Mouse (Mus musculus) hematopoietic multipotent progenitor cell, adult 10-12 weeks (in vitro differentiated cells): Measurements from ENCODE around the gene Pla2g16. TPM values are rescaled to one million over a fixed set of nuclear protein-coding genes. Genes with fewer than 3 reads are reported as not detected.

Experiments used
- polyA plus RNA-seq: library from polyadenylated mRNA; stranded (reverse); fragments of >175 nt; gene quantifications from 2 replicates; pipeline ENCODE4 v1.2.3, GENCODE M21; 2012; ENCODE audit warnings: low replicate concordance

The Pla2g16 gene
- 5.4 and 8.6 TPM in 2 replicates for polyA plus RNA-seq

DNA sequence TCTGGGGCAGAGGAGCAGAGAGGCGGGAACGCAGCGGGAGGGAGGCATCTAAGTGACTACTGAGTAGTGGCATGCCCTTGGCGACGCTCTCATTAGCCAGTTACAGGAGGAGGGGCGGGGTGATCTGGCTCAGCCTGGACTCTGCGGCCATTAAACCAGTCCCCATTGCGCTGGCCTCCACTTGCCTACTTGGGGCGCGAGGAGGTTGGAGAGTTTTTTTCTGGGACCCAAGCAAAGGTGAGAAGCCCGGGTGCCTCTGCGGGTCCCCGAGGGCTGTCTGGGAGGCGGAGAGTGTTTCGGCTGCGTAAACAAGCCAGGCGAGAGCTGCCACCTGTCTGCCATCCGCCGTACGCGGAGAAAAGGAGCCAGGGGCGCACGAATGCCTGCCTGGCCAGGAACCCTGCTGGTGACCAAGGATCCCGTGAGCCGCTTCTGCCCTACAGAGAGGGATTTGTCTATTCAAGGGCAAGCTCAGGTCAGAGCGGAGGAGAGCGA lies at the start of gene Pla2g16:
Gene Pla2g16, plus strand, starts transcription at position 132 of the 495 bp plus-strand sequence.

GRCm38 (mm10) chr19:7606801-7607689 lies 49.8 kb downstream of the Pla2g16 start, which contains the start of gene Lgals12:
Gene Lgals12, minus strand, starts transcription at chr19:7607193.

GRCm38 (mm10) chr19:7611942-7612757 lies 54.9 kb downstream of the Pla2g16 start, which contains the start of gene Hrasls5:
Gene Hrasls5, plus strand, starts transcription at chr19:7612541.

Other genes starting within 250 kb of the Pla2g16 start
- 328 and 668 TPM in 2 replicates for gene Mark2, start 215.6 kb upstream of the Pla2g16 start, polyA plus RNA-seq
- gene Spindoc, start 174.5 kb upstream of the Pla2g16 start, polyA plus RNA-seq, result 29.3 and 36.2 TPM in 2 replicates
- 6.9 and 8.3 TPM in 2 replicates for gene 2700081O15Rik, start 139.8 kb upstream of the Pla2g16 start, polyA plus RNA-seq
- 32.2 and 45.0 TPM in 2 replicates for gene Rtn3, start 74.2 kb upstream of the Pla2g16 start, polyA plus RNA-seq
- gene Atl3, start 63.4 kb upstream of the Pla2g16 start, polyA plus RNA-seq, result 4.4 and 10.5 TPM in 2 replicates
- gene Lgals12, start 49.7 kb downstream of the Pla2g16 start, polyA plus RNA-seq, result not detected in 2 replicates
- gene Hrasls5, start 55.1 kb downstream of the Pla2g16 start, polyA plus RNA-seq, result not detected in 2 replicates
- not detected in 2 replicates for gene Slc22a19, start 153.9 kb downstream of the Pla2g16 start, polyA plus RNA-seq
- not detected in 2 replicates for gene Slc22a26, start 245.2 kb downstream of the Pla2g16 start, polyA plus RNA-seq